Mouse (Mus musculus) embryo, embryonic 10.5 days (tissue): ENCODE results near the gene Gipc3.

Experiments
- DNase-seq: peaks from one replicate; pipeline ENCODE4 v3.0.0-alpha.2; 2015; ENCODE audit warnings: low spot score

Gene Gipc3

GRCm38 (mm10) chr10:81367207-81367495 is 24.1 kb upstream of the Gipc3 start:
- DNase-seq, result no peak

- no peak for DNase-seq
Measured at GRCm38 (mm10) chr10:81366477-81367206, 23.6 kb upstream of the Gipc3 start.

GRCm38 (mm10) chr10:81365672-81366476 is 22.8 kb upstream of the Gipc3 start, which contains the start of gene 4930404N11Rik:
Gene 4930404N11Rik (minus strand): TSS chr10:81365816.
- DNase-seq, result peak; percentile 82

- DNase-seq, result no peak
Measured at GRCm38 (mm10) chr10:81365073-81365472, 22.0 kb upstream of the Gipc3 start.

- DNase-seq, result no peak
Measured at GRCm38 (mm10) chr10:81364666-81365065, 21.6 kb upstream of the Gipc3 start.

- no peak for DNase-seq
Measured at GRCm38 (mm10) chr10:81363436-81364346, 20.6 kb upstream of the Gipc3 start.

- no peak for DNase-seq
Measured at GRCm38 (mm10) chr10:81362336-81362949, 19.4 kb upstream of the Gipc3 start.

GRCm38 (mm10) chr10:81360721-81361120 is 17.7 kb upstream of the Gipc3 start:
- no peak for DNase-seq

- no peak for DNase-seq
Measured at GRCm38 (mm10) chr10:81358841-81359240, 15.8 kb upstream of the Gipc3 start.

- no peak for DNase-seq
Measured at GRCm38 (mm10) chr10:81358209-81358608, 15.1 kb upstream of the Gipc3 start.

- DNase-seq, result peak; percentile 93
Measured at GRCm38 (mm10) chr10:81356991-81357844, 14.2 kb upstream of the Gipc3 start, which contains the start of gene Mfsd12. Gene Mfsd12 (plus strand): TSS chr10:81357491.

- DNase-seq, result no peak
Measured at GRCm38 (mm10) chr10:81356352-81356990, 13.4 kb upstream of the Gipc3 start.

- DNase-seq, result no peak
Measured at GRCm38 (mm10) chr10:81355533-81355932, 12.5 kb upstream of the Gipc3 start.

- DNase-seq, result no peak
Measured at GRCm38 (mm10) chr10:81354738-81355477, 11.8 kb upstream of the Gipc3 start.

GRCm38 (mm10) chr10:81351678-81352291 is 8.7 kb upstream of the Gipc3 start:
- DNase-seq, result no peak

- peak; percentile 99 for DNase-seq
Measured at GRCm38 (mm10) chr10:81350351-81351063, 7.4 kb upstream of the Gipc3 start, which contains the start of gene Hmg20b. Gene Hmg20b (minus strand): TSS chr10:81350480.

GRCm38 (mm10) chr10:81349961-81350350 is 6.9 kb upstream of the Gipc3 start:
- DNase-seq, result no peak

- DNase-seq, result peak; percentile 66
Measured at GRCm38 (mm10) chr10:81349146-81349545, 6.1 kb upstream of the Gipc3 start.
